Mouse (Mus musculus): ENCODE measurements around the gene Psmd14.

DNA sequence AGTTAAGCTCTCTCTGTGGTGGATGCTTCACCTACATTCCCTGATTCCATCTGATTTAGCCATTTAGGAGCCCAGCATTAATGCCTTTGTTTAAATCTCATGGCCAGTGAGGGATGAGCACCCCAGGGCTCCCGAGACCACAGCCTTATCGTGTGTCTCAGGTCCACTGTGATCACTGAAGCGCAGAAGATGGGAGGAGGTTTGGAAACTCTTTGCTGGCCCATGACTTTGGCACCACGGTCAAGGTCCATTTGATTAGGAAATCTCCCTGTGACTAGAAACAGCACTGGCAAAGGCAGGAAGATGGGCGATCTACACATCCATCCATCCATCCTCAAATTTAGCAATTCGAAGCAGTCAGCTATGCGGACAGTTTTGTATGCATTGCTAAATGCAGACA, 44.1 kb upstream of the Psmd14 start:
- TF ChIP-seq CTCF (IDR thresholded peaks at IDR 0.05; ENCODE audit: low read depth) (no peak), EP300 (optimal IDR thresholded peaks at IDR 0.05) (no peak)

All from stomach, postnatal 0 days (tissue).